ENCODE assay signal across 8 mouse cellular contexts in the genomic region with DNA sequence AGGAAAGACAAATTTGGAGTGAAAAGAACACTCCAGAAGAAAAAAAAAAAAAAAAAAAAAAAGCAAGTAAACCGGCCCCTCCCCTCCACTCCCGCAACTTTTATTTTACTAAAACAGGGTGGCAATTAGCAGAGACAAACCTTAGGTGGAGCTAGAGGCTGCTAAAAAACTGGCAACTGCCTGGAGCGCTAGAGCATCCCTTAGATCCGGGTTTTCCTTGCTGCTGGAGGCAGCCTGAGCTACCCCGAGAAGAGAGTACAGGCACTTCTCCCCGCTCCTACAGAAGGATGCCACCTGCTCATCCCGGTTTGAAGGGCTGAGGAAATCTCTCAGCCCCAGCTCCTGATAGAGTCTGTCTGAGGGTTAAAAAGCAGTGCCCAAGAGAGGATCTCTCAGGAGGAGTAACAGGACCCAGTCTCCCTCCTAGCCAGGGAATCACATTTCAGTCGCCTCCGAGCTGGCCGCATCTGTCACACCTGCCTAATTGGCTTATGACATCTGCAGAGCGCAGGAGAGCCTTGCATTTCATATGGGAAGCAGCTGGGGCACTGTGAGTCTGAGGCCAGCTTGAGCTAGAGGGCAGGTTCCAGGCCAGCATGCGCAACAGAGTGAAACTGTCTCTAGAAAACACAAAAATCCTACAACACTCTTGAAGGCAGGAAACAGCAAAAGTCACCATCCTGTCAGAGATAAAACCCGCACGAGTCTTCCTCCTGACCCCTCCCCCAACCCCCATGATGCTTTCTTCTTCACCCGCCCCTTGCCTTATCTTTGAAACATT. TPM values are rescaled to one million over a fixed set of nuclear protein-coding genes. Genes with fewer than 3 reads are reported as not detected.
DNase-seq lines count a peak whose midpoint lies in the region; ATAC-seq and TF ChIP-seq lines count a peak whose summit lies in the region.

No protein-coding gene starts in this region.

- TF ChIP-seq POLR2A in small intestine, adult 2 months (IDR thresholded peaks at IDR 0.05; ENCODE audit: low read depth, low read length) = no peak

- 12% methylated on average over 15 of the region's 15 CpGs for WGBS in hindbrain, postnatal 0 days
- 4% methylated on average over 15 of the region's 15 CpGs for WGBS in small intestine, adult 2 months

- no peak for DNase-seq in cerebellum, adult 11-12 months
- DNase-seq in c-Kit-positive CD71-positive TER-119-positive erythroid progenitor cells, embryonic 14.5 days (ENCODE audit: low spot score) = peak; percentile 57
- peak; percentile 86 for DNase-seq in hindbrain, postnatal 0 days (ENCODE audit: low spot score)
- peak; percentile 48 to 65 for DNase-seq in left cerebral cortex, postnatal 10 days (ENCODE audit: extremely low spot score in 1 of 2, low spot score in 2 of 2)

- no peak overlapping the region for H3K27ac ChIP-seq in hindbrain, postnatal 0 days
- peak overlapping the region; percentile 49; the same call in 1 of the 2 replicates for H3K27ac ChIP-seq in small intestine, adult 2 months (ENCODE audit: insufficient read depth, low read depth, low read length)

- no peaks in the 10 kb centered on the region for H3K27me3 ChIP-seq in hindbrain, postnatal 0 days (ENCODE audit: insufficient read depth, low read length)
- no peaks in the 10 kb centered on the region for H3K27me3 ChIP-seq in megakaryocyte, embryonic 14.5 days (replicated peaks)
- no peaks in the 10 kb centered on the region for H3K27me3 ChIP-seq in small intestine, adult 2 months (ENCODE audit: control insufficient read depth, insufficient read depth, low read length)

- H3K4me3 ChIP-seq in hindbrain, postnatal 0 days (ENCODE audit: low read length) = 0 out of 2 replicates have a peak overlapping the region, but pooled peaks have one; percentile 13
- H3K4me3 ChIP-seq in megakaryocyte, embryonic 14.5 days (replicated peaks) = peak overlapping the region; percentile 87
- H3K4me3 ChIP-seq in small intestine, adult 2 months (ENCODE audit: low read depth, low read length) = peak overlapping the region; percentile 25

- H3K4me1 ChIP-seq in hindbrain, postnatal 0 days (ENCODE audit: insufficient read depth, low read length) = no peaks in the 10 kb centered on the region
- peaks cover 65% of the 10 kb centered on the region for H3K4me1 ChIP-seq in megakaryocyte, embryonic 14.5 days
- H3K4me1 ChIP-seq in small intestine, adult 2 months (ENCODE audit: control insufficient read depth, insufficient read depth, insufficient read length, low read length) = peaks cover 8% of the 10 kb centered on the region; the same call in 1 of the 2 replicates

- intact Hi-C loops in left cerebral cortex, postnatal 10 days (cut with DNase I) = loop anchor here (2.0 to 10.0 kb wide), 3 partner anchors 107 to 225 kb away; a partner anchor contains a TSS

- no peaks in the 10 kb centered on the region for H3K9me3 ChIP-seq in hindbrain, postnatal 0 days (ENCODE audit: low read length)
- no peaks in the 10 kb centered on the region for H3K9me3 ChIP-seq in megakaryocyte, embryonic 14.5 days

- TF ChIP-seq CTCF in hindbrain, postnatal 0 days (IDR thresholded peaks at IDR 0.05; ENCODE audit: low read depth) = peak; percentile 74
- TF ChIP-seq CTCF in small intestine, adult 2 months (IDR thresholded peaks at IDR 0.05; ENCODE audit: extremely low read depth, insufficient read length, insufficient replicate concordance, low read depth, low read length) = peak; percentile 55; the same call in 1 of the 2 replicates

- peak; percentile 87 for ATAC-seq in cerebellum, adult (ENCODE audit: insufficient number of reproducible peaks, low FRiP score, low TSS enrichment)
- ATAC-seq in frontal cortex, adult (ENCODE audit: low TSS enrichment) = peak; percentile 89
- peak; percentile 89 for ATAC-seq in hindbrain, postnatal 0 days

- H3K9ac ChIP-seq in hindbrain, postnatal 0 days (replicated peaks; ENCODE audit: low read length) = no peak overlapping the region

- H3K4me2 ChIP-seq in hindbrain, postnatal 0 days (ENCODE audit: low read depth, low read length) = peak overlapping the region; percentile 44

- H3K36me3 ChIP-seq in hindbrain, postnatal 0 days (ENCODE audit: insufficient read depth, low read length) = no peaks in the 10 kb centered on the region
- peaks cover 3% of the 10 kb centered on the region for H3K36me3 ChIP-seq in megakaryocyte, embryonic 14.5 days (replicated peaks; ENCODE audit: low read length)
- H3K36me3 ChIP-seq in small intestine, adult 2 months (ENCODE audit: control insufficient read depth, insufficient read depth, low read length) = no peaks in the 10 kb centered on the region; the same call in 1 of the 2 replicates

RNA-seq across cellular contexts. Expression of a gene that starts 12.4 kb away (rescaled TPM):
- total RNA-seq in hindbrain, postnatal 0 days (2014; rRNA removed) = 30.8 and 33.3 TPM in 2 replicates
- polyA plus RNA-seq in hindbrain, postnatal 0 days (2015; fragmentation: Nextera tagmentation; extraction: Ambion mirVana) = 69.5 and 75.0 TPM in 2 replicates
- 10 to 100 TPM; 41.2 to 47.4 TPM for total RNA-seq in left cerebral cortex, postnatal 10 days (2021)
- 30.4 and 32.2 TPM in 2 replicates for polyA plus RNA-seq in megakaryocyte, embryonic 14.5 days (2012; ENCODE audit: insufficient read depth, low replicate concordance)
- 14.8 and 20.0 TPM in 2 replicates for polyA plus RNA-seq in small intestine, adult 2 months (2012; rRNA removed)

RNA-seq across cellular contexts. Expression of a gene that starts 27.6 kb away (rescaled TPM):
- 25.9 and 32.8 TPM in 2 replicates for total RNA-seq in hindbrain, postnatal 0 days (2014; rRNA removed)
- 36.4 and 37.5 TPM in 2 replicates for polyA plus RNA-seq in hindbrain, postnatal 0 days (2015; fragmentation: Nextera tagmentation; extraction: Ambion mirVana)
- 10 to 100 TPM; 15.8 to 16.2 TPM for total RNA-seq in left cerebral cortex, postnatal 10 days (2021)
- 13.7 and 17.2 TPM in 2 replicates for polyA plus RNA-seq in megakaryocyte, embryonic 14.5 days (2012; ENCODE audit: insufficient read depth, low replicate concordance)
- polyA plus RNA-seq in small intestine, adult 2 months (2012; rRNA removed) = 3.5 and 7.9 TPM in 2 replicates

RNA-seq across cellular contexts. Expression of a gene that starts 37.4 kb away (rescaled TPM):
- 4.7 and 5.1 TPM in 2 replicates for total RNA-seq in hindbrain, postnatal 0 days (2014; rRNA removed)
- 0.47 and 0.61 TPM in 2 replicates for polyA plus RNA-seq in hindbrain, postnatal 0 days (2015; fragmentation: Nextera tagmentation; extraction: Ambion mirVana)
- 1 to 10 TPM; 3.1 to 4.3 TPM for total RNA-seq in left cerebral cortex, postnatal 10 days (2021)
- polyA plus RNA-seq in megakaryocyte, embryonic 14.5 days (2012; ENCODE audit: insufficient read depth, low replicate concordance) = 0.03 TPM in 1 of 2 replicates, not detected in the other
- 2.0 and 3.8 TPM in 2 replicates for polyA plus RNA-seq in small intestine, adult 2 months (2012; rRNA removed)

Comparison
In these comparisons a context has a peak if more than half of its experiments do, and no peak if none do; other contexts are left out.
1. H3K4me3 ChIP-seq: peak in every context shown above with its lines; median percentile 87 in megakaryocyte, embryonic 14.5 days; 25 in small intestine, adult 2 months; 13 in hindbrain, postnatal 0 days.